Mouse (Mus musculus) embryonic facial prominence, embryonic 10.5 days (tissue): ENCODE data around the gene Naa80. TPM values are rescaled to one million over a fixed set of nuclear protein-coding genes. Genes with fewer than 3 reads are reported as not detected.

ENCODE experiments used
- DNase-seq: peaks from one replicate; pipeline ENCODE4 v3.0.0-alpha.2; 2017; ENCODE audit warnings: low spot score
- H3K27ac ChIP-seq: fragments of 300-500 bp; sonication (generic); replicated peaks from 2 replicates; pipeline ENCODE4 v1.5.1; 2016; ENCODE audit warnings: mild to moderate bottlenecking
- H3K27me3 ChIP-seq: fragments of 300-500 bp; sonication (generic); replicated peaks from 2 replicates; pipeline ENCODE4 v1.6.1; 2016; ENCODE audit warnings: low read depth, mild to moderate bottlenecking; ENCODE audit not compliant: poor library complexity, severe bottlenecking
- H3K36me3 ChIP-seq: fragments of 300-500 bp; sonication (generic); replicated peaks from 2 replicates; pipeline ENCODE4 v1.6.1; 2016; ENCODE audit warnings: mild to moderate bottlenecking, moderate library complexity
- H3K4me1 ChIP-seq: fragments of 300-500 bp; sonication (generic); 2 replicates; pipeline ENCODE4 v1.6.1; 2016
- H3K4me3 ChIP-seq: fragments of 300-500 bp; sonication (generic); 2 replicates; pipeline ENCODE4 v1.5.1; 2016; ENCODE audit warnings: mild to moderate bottlenecking, moderate library complexity
- H3K9me3 ChIP-seq: fragments of 300-500 bp; sonication (generic); 2 replicates; pipeline ENCODE4 v1.6.1; 2016; ENCODE audit warnings: mild to moderate bottlenecking
- WGBS: fragments of 180-500 bp; shearing (Covaris S2); methylation state at CpG from one replicate; pipeline ENCODE4 v1.1.7; 2016; 5-methylcytosine and 5-hydroxymethylcytosine counted together
- polyA plus RNA-seq: library from polyadenylated mRNA; unstranded; fragments of >200 nt; fragmentation: Nextera tagmentation; extraction: Ambion mirVana; gene quantifications from 2 replicates; pipeline ENCODE4 v1.2.1, GENCODE M21; 2016

Naa80 gene
- polyA plus RNA-seq, 1 experiment from 2014 or later = 18.9 TPM

DNA sequence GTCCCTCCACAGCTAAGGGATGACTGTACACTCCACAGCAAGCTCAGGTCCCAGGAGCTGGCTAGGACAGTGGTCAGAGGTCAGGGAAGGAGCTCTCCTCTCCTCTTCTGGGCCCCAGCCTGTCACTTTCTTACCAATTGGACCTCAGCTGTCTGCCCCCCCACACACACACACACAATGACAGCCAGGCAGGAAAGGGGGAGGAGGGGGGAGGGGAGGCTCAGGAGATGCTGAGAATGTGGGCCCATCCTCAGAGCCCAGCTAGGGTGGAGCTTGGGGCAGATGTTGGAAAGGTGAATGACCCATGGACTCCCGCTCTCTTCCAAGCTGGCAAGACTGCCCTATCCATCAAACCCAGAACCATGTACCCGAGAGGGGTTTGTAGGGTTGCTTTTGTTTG, 28.3 kb downstream of the Naa80 start:
- Histone ChIP-seq H3K9me3 (no peaks in the 10 kb centered on the region), H3K36me3 (no peaks in the 10 kb centered on the region), H3K27ac (peak overlapping the region; percentile 80), H3K27me3 (peaks cover 24% of the 10 kb centered on the region), H3K4me1 (peaks cover 94% of the 10 kb centered on the region), H3K4me3 (peak overlapping the region; percentile 29)
- WGBS = 71% methylated on average over 2 of the region's 2 CpGs
- DNase-seq = no peak

GRCm38 (mm10) chr9:107607653-107608245, 29.1 kb downstream of the Naa80 start:
- WGBS = 57% methylated on average over 9 of the region's 9 CpGs
- peaks cover 94% of the 10 kb centered on the region for H3K4me1 ChIP-seq

DNA sequence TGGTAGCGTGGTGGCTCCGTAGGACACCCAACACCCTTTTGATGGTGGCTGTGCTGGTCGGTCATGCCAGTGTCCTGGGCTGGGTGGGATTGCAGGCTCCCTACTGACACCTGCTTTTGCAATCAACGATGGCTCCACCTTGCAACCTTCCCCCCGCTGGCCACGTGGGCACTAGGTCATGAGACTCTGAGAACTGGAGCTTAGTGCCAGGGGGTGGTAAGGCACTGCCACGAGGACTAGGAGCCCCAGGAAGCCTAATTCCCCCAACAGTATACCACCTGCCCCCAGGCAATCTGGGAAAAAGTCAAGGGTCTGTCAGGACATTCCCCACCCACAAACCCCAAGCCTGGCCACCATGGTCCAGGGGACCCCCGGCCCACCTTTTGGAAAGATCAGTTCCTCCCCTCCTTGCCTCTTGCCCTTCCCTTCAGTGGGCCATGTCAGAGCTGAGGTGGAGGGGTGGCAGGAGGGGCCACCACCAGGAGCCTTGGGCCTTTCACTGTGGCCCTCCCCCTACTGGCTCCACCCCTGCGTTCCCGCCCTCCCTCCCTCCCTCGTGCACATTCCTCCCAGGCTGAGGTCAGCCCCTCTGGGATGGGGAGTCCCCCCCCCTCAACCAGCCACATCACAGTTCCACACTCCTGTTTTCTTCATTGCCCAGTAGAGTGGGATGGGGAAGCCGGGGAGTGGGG, 30.2 kb downstream of the Naa80 start, which contains the start of gene Sema3b:
TSS of gene Sema3b (minus strand) at position 489 of the 692 bp plus-strand sequence.
- Histone ChIP-seq H3K4me3 (peak within 1 kb of the TSS; percentile 33), H3K36me3 (peaks cover 4% of the 10 kb centered on the region), H3K27ac (peak within 1 kb of the TSS; percentile 80), H3K9me3 (no peaks in the 10 kb centered on the region), H3K4me1 (peaks cover 94% of the 10 kb centered on the region), H3K27me3 (peaks cover 10% of the 10 kb centered on the region)
- 34% methylated on average over 12 of the region's 12 CpGs for WGBS
- peak; percentile 61 for DNase-seq

More at GRCm38 (mm10) chr9:107607653-107608245, 29.1 kb downstream of the Naa80 start:
- no peaks in the 10 kb centered on the region for H3K36me3 ChIP-seq
- peaks cover 21% of the 10 kb centered on the region for H3K27me3 ChIP-seq
- no peaks in the 10 kb centered on the region for H3K9me3 ChIP-seq
- H3K4me3 ChIP-seq = no peak overlapping the region
- DNase-seq = no peak
- H3K27ac ChIP-seq = peak overlapping the region; percentile 80

DNA sequence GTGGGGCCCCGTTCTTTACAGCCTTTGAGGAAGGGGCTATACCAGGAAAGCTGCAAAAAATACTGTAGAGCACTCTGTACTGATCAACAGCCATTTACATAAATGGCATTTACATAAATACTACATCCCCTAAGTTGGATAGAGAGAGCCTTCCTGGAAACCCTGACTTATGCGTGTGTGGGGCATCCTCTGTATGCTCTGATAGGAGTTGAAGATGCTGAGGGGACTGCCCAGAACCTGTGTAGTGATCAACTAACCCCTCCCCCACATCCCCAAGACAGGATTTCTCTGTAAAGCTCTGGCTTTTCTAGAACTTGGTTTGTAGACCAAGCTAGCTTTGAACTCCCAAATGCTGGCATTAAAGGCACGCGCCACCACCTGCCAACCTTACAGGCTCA, 30.7 kb downstream of the Naa80 start:
- peak overlapping the region; percentile 33 for H3K4me3 ChIP-seq
- H3K27me3 ChIP-seq = peaks cover 8% of the 10 kb centered on the region; the same call in 1 of the 2 replicates
- H3K9me3 ChIP-seq = no peaks in the 10 kb centered on the region
- peaks cover 92% of the 10 kb centered on the region for H3K4me1 ChIP-seq
- WGBS = 62% methylated on average over 4 of the region's 4 CpGs
- H3K36me3 ChIP-seq = peaks cover 10% of the 10 kb centered on the region
- DNase-seq = no peak
- H3K27ac ChIP-seq = peak overlapping the region; percentile 80

GRCm38 (mm10) chr9:107611456-107612190, 32.9 kb downstream of the Naa80 start:
- peaks cover 8% of the 10 kb centered on the region; the same call in 1 of the 2 replicates for H3K27me3 ChIP-seq
- peaks cover 32% of the 10 kb centered on the region for H3K36me3 ChIP-seq
- H3K4me3 ChIP-seq = peak overlapping the region; percentile 59
- peak overlapping the region; percentile 96 for H3K27ac ChIP-seq
- H3K9me3 ChIP-seq = no peaks in the 10 kb centered on the region
- DNase-seq = no peak
- 75% methylated on average over 6 of the region's 6 CpGs for WGBS
- peaks cover 76% of the 10 kb centered on the region for H3K4me1 ChIP-seq

GRCm38 (mm10) chr9:107612191-107612944, 33.7 kb downstream of the Naa80 start:
- peaks cover 3% of the 10 kb centered on the region; the same call in 1 of the 2 replicates for H3K27me3 ChIP-seq
- H3K4me1 ChIP-seq = peaks cover 69% of the 10 kb centered on the region
- H3K27ac ChIP-seq = peak overlapping the region; percentile 96
- peak; percentile 99 for DNase-seq
- no peaks in the 10 kb centered on the region for H3K9me3 ChIP-seq
- peak overlapping the region; percentile 59 for H3K4me3 ChIP-seq
- H3K36me3 ChIP-seq = peaks cover 39% of the 10 kb centered on the region
- WGBS = 3% methylated on average over 48 of the region's 48 CpGs

- Histone ChIP-seq H3K36me3 (peaks cover 46% of the 10 kb centered on the region), H3K9me3 (no peaks in the 10 kb centered on the region), H3K4me1 (peaks cover 62% of the 10 kb centered on the region), H3K27ac (peak overlapping the region; percentile 96), H3K27me3 (peaks cover 2% of the 10 kb centered on the region; the same call in 1 of the 2 replicates), H3K4me3 (peak overlapping the region; percentile 59)
- WGBS = 15% methylated on average over 12 of the region's 12 CpGs
- no peak for DNase-seq
Observed at GRCm38 (mm10) chr9:107612945-107613569, 34.4 kb downstream of the Naa80 start.

- Histone ChIP-seq H3K4me3 (peak overlapping the region; percentile 1; the same call in 1 of the 2 replicates), H3K27me3 (no peaks in the 10 kb centered on the region), H3K36me3 (peaks cover 66% of the 10 kb centered on the region), H3K4me1 (peaks cover 42% of the 10 kb centered on the region), H3K9me3 (no peaks in the 10 kb centered on the region), H3K27ac (peak overlapping the region; percentile 26; the same call in 1 of the 2 replicates)
- 65% methylated on average over 4 of the region's 4 CpGs for WGBS
- DNase-seq = no peak
Observed at GRCm38 (mm10) chr9:107615035-107615434, 36.3 kb downstream of the Naa80 start.

- H3K27me3 ChIP-seq = no peaks in the 10 kb centered on the region
- 83% methylated on average over 2 of the region's 2 CpGs for WGBS
- H3K4me3 ChIP-seq = no peak overlapping the region
- DNase-seq = no peak
- H3K27ac ChIP-seq = no peak overlapping the region
- no peaks in the 10 kb centered on the region for H3K9me3 ChIP-seq
- H3K4me1 ChIP-seq = peaks cover 24% of the 10 kb centered on the region
- peaks cover 80% of the 10 kb centered on the region for H3K36me3 ChIP-seq
Observed at GRCm38 (mm10) chr9:107617461-107617860, 38.8 kb downstream of the Naa80 start.

DNA sequence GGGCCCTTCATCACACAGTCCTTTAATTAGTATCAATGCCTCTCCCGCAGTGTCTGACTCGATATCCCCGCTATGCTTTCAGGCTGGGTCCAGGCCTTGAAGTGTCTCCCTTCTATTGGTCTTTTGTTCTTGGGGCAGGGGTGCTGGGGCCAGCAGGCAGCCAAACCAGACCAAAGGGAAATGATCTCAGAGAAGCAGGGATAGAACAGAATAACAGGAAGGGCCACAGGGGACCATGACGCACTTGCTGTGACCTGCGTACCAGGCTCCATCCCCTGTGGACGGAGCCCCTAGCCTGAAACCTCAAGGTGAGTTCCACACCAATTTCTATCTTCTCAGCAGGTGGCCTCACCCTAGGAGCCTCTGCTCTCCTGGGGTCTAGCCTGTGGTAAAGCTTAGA, 39.4 kb downstream of the Naa80 start:
- Histone ChIP-seq H3K36me3 (peaks cover 86% of the 10 kb centered on the region), H3K4me3 (no peak overlapping the region), H3K27ac (no peak overlapping the region), H3K9me3 (no peaks in the 10 kb centered on the region), H3K27me3 (no peaks in the 10 kb centered on the region), H3K4me1 (peaks cover 17% of the 10 kb centered on the region)
- DNase-seq = no peak
- 90% methylated on average over 6 of the region's 6 CpGs for WGBS

- H3K4me1 ChIP-seq = peaks cover 9% of the 10 kb centered on the region
- no peak for DNase-seq
- no peak overlapping the region for H3K4me3 ChIP-seq
- 83% methylated on average over 13 of the region's 13 CpGs for WGBS
- H3K36me3 ChIP-seq = peaks cover 90% of the 10 kb centered on the region
- no peaks in the 10 kb centered on the region for H3K27me3 ChIP-seq
- no peak overlapping the region; the same call in 1 of the 2 replicates for H3K27ac ChIP-seq
- no peaks in the 10 kb centered on the region for H3K9me3 ChIP-seq
Observed at GRCm38 (mm10) chr9:107618778-107619545, 40.3 kb downstream of the Naa80 start.
